Mouse (Mus musculus) central nervous system, embryonic 11.5 days (tissue): ENCODE data around the gene Kif28. TPM values are rescaled to one million over a fixed set of nuclear protein-coding genes. Genes with fewer than 3 reads are reported as not detected.

Experiments used
- polyA plus RNA-seq: library from polyadenylated mRNA; depleted of rRNA; stranded (reverse); fragments of >200 nt; gene quantifications from 2 replicates; pipeline ENCODE4 v1.2.3, GENCODE M21; 2012; rRNA removed

Kif28 gene
- polyA plus RNA-seq, result 0.02 and 0.07 TPM in 2 replicates

DNA sequence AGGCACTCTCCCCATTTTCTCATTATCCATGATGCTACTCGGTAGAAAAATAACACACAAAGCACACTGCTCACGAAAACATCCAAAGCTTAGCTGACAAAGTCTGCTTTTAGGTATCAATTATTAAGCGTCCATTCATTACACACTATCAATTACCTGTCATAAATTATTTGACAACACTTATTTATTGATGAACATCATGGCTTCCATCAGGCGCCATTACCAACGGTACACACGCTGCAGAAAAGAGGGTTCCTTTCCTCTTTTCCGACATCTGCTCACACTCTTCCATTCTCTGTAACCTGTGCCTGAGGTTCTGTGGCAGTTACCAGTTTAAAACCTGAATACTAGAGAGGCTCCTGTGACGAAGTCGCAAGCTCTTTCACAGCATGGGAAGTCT lies at the start of gene Kif28:
Kif28 (minus strand) TSS at position 101 of the 400 bp plus-strand sequence.

DNA sequence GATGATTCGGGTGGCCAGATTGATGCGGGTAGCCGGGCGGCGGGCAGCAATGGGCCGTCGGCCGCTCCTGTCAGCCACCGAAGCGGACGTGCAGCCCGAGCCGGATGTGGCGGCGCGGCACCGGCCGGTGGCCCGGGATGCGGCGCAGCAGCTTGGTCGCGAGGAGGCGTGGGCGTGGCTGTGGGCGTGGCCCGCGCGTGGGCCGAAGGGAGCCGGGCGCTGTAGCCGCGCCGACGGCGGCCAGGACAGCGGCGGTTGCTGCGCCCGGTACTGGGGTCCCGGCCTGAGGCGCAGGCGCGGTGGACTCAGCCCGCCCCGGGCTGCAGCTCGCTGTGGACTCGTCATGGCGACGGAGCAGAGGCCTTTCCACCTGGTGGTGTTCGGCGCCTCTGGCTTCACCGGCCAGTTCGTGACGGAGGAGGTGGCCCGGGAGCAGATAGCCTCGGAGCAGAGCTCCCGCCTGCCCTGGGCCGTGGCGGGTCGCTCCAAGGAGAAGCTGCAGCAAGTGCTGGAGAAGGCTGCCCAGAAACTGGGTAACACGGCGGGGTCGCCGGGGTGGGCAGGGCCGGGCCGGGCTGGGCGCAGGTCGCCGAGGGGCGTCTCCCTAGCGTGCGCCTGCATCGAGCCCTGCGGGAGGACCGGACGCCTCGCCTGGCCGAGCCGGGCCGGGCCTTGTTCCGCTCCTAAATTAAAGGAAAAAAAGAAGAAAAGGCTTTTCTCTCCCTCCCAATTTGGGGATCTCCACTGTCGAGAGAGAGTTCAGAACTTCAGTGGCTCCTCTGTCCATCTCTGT lies 76.9 kb downstream of the Kif28 start, which contains the start of gene Sccpdh:
Sccpdh (plus strand) TSS at position 198 of the 793 bp plus-strand sequence.

Other genes starting within 250 kb of the Kif28 start
- gene Smyd3, start 227.2 kb downstream of the Kif28 start, polyA plus RNA-seq, result 9.8 and 10.7 TPM in 2 replicates
- gene Tfb2m, start 199.0 kb downstream of the Kif28 start, polyA plus RNA-seq, result 16.6 and 20.5 TPM in 2 replicates
- 20.4 and 22.8 TPM in 2 replicates for gene Cnst, start 198.9 kb downstream of the Kif28 start, polyA plus RNA-seq
- gene Sccpdh, start 77.1 kb downstream of the Kif28 start, polyA plus RNA-seq, result 43.2 and 51.2 TPM in 2 replicates
- not detected in 2 replicates for gene Gm10518, start 58.1 kb upstream of the Kif28 start, polyA plus RNA-seq
- 50.6 and 58.2 TPM in 2 replicates for gene Ahctf1, start 58.4 kb upstream of the Kif28 start, polyA plus RNA-seq
- gene Cdc42bpa, start 215.2 kb upstream of the Kif28 start, polyA plus RNA-seq, result 28.4 and 29.7 TPM in 2 replicates